Mouse (Mus musculus) frontal cortex, postnatal 25 days (tissue): ENCODE measurements around the gene Sorbs2.

Source experiments
- DNase-seq, 2 experiments: peaks; one replicate each; pipeline ENCODE4 v3.0.0; 2022; ENCODE audit warnings: low spot score in 2 of 2

The Sorbs2 gene

GRCm38 (mm10) chr8:45626406-45626805, 118.8 kb downstream of the Sorbs2 start:
- DNase-seq = no peak

GRCm38 (mm10) chr8:45627246-45628241, 120.0 kb downstream of the Sorbs2 start:
- peak; percentile 50 to 55 for DNase-seq

GRCm38 (mm10) chr8:45628421-45629065, 121.0 kb downstream of the Sorbs2 start:
- no peak for DNase-seq

- no peak for DNase-seq
Measured at GRCm38 (mm10) chr8:45629066-45629430, 121.5 kb downstream of the Sorbs2 start.

GRCm38 (mm10) chr8:45631023-45631422, 123.4 kb downstream of the Sorbs2 start:
- DNase-seq = no peak

- no peak for DNase-seq
Measured at GRCm38 (mm10) chr8:45635155-45635554, 127.6 kb downstream of the Sorbs2 start.

- no peak for DNase-seq
Measured at GRCm38 (mm10) chr8:45637745-45638144, 130.2 kb downstream of the Sorbs2 start.

- DNase-seq = no peak
Measured at GRCm38 (mm10) chr8:45639444-45639843, 131.9 kb downstream of the Sorbs2 start.

- DNase-seq = no peak
Measured at GRCm38 (mm10) chr8:45644651-45645050, 137.1 kb downstream of the Sorbs2 start.

GRCm38 (mm10) chr8:45649063-45649462, 141.5 kb downstream of the Sorbs2 start:
- DNase-seq = no peak

- DNase-seq = no peak
Measured at GRCm38 (mm10) chr8:45649966-45650365, 142.4 kb downstream of the Sorbs2 start.

GRCm38 (mm10) chr8:45658021-45658420, 150.4 kb downstream of the Sorbs2 start:
- no peak for DNase-seq

GRCm38 (mm10) chr8:45658458-45659325, 151.1 kb downstream of the Sorbs2 start:
- no peak for DNase-seq

- no peak for DNase-seq
Measured at GRCm38 (mm10) chr8:45659473-45659872, 151.9 kb downstream of the Sorbs2 start.

GRCm38 (mm10) chr8:45660570-45660969, 153.0 kb downstream of the Sorbs2 start:
- no peak for DNase-seq

GRCm38 (mm10) chr8:45661605-45662004, 154.0 kb downstream of the Sorbs2 start:
- DNase-seq = no peak

- DNase-seq = no peak
Measured at GRCm38 (mm10) chr8:45666221-45666620, 158.6 kb downstream of the Sorbs2 start.

GRCm38 (mm10) chr8:45673149-45673548, 165.6 kb downstream of the Sorbs2 start:
- DNase-seq = no peak

GRCm38 (mm10) chr8:45675821-45676279, 168.3 kb downstream of the Sorbs2 start:
- no peak for DNase-seq

- no peak for DNase-seq
Measured at GRCm38 (mm10) chr8:45677114-45677853, 169.7 kb downstream of the Sorbs2 start.

- no peak for DNase-seq
Measured at GRCm38 (mm10) chr8:45677854-45678241, 170.3 kb downstream of the Sorbs2 start.
